Mouse (Mus musculus) frontal cortex, adult 2 months (tissue): ENCODE data around the gene Iqschfp. TPM values are rescaled to one million over a fixed set of nuclear protein-coding genes. Genes with fewer than 3 reads are reported as not detected.

Experiments
- DNase-seq, 2 experiments: peaks; one replicate each; pipeline ENCODE4 v3.0.0; 2022; ENCODE audit warnings: low spot score in 1 of 2; ENCODE audit errors: extremely low spot score in 1 of 2
- polyA plus RNA-seq: library from polyadenylated mRNA; depleted of rRNA; stranded (reverse); fragments of >200 nt; gene quantifications from 2 replicates; pipeline ENCODE4 v1.2.3, GENCODE M21; 2012

Gene Iqschfp
- polyA plus RNA-seq, 1 experiment = 4.1 TPM

DNA sequence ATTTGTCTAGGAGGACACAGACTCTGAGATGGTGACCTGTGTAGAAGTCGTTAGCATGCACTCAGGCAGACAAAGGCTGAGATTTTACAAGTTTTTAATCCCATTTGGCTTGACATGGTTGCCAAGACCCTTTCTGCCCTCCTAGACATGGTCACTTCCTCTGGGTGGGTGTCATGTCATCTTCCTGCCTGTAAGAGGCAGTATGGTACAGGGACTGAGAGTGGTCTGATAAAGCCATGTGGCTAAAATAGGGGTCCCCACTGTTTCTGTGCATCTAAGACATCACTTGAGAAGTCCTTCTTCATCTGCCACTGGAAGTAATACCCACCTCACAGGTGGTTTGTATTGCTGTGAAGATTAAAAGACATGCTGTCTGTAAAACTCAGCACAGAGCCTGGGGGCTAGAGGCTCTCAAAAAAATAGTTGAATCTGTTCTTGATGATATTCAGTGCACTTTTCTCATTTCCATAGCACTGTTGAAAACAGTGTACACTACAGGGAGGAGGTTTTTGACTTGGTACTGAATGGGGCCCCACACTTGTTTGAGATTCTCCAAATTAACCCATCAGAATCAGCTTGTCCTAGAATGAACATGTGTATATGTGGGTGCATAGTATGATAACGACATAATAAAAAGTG, 167.2 kb downstream of the Iqschfp start:
- DNase-seq = peak in 1 of 2 experiments; percentile 60

GRCm38 (mm10) chr3:68064731-68065130, 172.7 kb downstream of the Iqschfp start, which contains the start of gene Schip1:
Gene Schip1, plus strand, starts transcription at chr3:68064802.
- DNase-seq = no peak

DNA sequence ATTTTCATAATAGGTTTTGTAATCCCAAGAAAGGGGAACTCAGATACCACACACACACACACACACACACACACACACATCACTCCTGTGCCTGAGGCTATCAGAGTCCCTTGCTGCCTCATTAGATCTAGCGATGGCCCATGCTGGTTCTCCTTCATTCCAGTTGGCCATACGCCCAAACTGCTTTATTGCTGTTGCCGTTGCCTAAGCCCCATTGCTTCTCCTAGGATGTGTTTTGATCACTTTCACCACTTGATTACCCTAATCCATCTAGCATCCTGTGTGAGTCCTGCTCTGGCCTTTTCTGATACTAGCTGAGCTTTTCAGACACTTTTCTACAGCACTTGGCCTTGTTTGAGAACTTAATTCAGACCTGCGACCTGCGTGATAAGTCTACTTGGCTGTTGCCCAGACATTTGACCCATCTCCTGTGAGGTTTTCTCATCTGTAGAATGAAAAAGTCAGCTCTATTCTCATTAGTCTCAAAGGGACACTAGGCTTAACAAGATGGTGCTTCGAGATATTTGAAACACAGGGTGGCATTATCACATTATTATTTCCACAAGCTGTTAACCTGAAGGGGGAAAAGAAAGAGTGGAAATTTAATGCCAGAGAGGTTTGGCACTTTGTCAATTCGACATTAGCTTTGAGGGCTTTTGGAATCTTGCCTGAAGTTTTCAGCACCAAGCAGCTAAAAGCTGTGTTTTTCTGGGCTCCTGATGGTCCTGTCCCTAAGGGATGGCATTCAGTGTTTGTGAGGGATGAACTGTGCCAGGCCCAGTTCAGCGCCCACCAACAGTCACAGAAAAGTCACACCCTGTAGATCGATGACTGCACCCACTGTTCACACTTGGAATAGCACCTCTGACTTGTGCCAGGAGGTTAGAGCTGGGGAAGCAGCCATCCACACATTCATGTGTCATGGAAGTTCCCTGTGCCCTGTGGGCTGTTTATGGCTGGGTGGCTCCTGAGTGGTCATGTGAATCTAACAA, 179.7 kb downstream of the Iqschfp start:
- DNase-seq = no peak

- peak in 1 of 2 experiments; percentile 50 for DNase-seq
Measured at GRCm38 (mm10) chr3:68077406-68077805, 185.4 kb downstream of the Iqschfp start.

- peak in 1 of 2 experiments; percentile 31 for DNase-seq
Measured at GRCm38 (mm10) chr3:68085024-68085423, 193.0 kb downstream of the Iqschfp start.

DNA sequence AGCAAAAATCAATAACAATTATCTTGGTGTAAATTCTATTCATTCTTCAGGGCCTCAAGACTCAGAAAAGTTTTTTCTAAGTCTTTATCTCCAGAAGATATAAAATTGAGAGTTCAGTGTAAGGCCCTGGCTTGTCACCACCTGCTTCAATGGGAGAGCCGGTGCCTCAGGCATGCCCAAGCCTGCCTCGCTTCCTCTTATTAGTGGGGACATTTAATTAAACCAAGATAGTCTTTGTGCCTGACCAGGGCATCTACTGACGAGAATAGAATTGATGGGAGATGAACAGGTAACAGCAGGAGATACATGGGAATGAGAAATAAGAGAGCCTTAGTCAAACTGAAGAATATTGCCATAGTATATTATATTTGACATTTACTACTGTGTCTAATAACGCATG, 200.1 kb downstream of the Iqschfp start:
- DNase-seq = no peak

DNA sequence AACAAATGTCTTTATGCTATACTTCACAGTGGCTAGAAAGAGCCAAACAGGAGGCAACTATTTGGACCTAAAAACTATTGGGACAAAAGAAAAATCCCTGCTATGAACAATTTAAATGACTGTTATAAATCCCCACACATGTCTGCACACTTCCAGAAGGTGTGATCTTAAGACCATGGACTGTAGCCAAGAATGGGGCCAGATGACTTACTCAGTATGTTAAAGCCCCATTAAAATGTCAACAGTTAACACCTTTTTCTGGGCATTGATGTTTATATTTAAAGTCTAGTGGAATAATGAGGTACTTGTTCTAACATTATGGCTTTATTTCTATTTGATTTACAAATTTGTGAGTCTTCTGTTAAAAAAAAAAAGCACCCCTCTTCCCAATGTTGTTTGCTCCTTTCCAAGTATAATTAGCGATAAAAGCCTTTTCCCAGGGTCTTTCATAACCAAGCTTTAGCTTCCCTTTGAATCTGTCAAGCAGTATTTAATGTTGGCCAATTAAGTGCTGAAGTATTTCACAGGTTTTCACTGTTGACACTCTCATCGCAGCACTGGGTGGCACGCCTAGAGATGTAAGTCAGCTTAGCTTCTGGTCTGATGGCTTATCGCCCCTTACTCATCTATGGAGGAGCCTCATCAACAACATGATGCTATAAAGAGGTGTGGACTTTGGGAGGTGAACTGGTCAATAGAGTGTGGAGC, 204.8 kb downstream of the Iqschfp start:
- no peak for DNase-seq

DNA sequence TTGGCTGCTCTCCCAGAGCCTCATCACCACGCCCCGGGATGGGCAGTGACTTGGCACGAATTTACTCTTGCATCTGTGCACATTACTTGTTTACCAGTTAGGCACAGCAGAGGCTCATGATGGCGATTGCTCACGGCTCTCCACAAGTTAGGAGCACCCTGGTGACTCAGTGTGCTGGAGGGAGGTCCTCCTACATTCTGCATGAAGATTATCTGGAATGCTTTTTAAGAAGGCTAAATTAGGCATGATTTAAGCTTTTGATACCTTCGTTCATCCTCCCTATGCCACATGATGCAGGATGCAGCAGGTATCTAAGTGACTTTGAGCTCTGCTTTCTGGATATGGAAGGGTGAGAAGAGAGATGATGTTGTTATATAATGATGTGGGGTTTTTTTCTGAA, 207.5 kb downstream of the Iqschfp start:
- DNase-seq = peak in 1 of 2 experiments; percentile 19

DNA sequence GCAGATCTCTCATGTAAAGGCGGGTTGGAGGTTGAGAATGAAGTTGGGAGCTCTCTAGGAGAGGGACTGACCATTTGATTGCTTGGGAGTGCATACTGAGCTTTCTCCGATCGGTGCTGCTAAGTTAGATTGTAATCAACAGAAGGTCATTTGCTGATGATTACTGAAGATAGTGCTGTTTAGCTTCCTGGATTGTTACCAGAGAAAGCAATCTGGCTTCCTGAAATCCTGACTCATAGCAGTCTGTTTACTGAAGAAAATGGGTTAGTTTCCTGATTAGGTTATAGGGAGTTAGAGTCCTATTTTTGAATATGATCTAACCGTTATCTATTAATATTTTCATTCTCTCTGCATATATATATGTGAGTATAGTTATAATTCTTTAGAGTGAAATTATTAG, 209.3 kb downstream of the Iqschfp start:
- peak in 1 of 2 experiments; percentile 18 for DNase-seq

DNA sequence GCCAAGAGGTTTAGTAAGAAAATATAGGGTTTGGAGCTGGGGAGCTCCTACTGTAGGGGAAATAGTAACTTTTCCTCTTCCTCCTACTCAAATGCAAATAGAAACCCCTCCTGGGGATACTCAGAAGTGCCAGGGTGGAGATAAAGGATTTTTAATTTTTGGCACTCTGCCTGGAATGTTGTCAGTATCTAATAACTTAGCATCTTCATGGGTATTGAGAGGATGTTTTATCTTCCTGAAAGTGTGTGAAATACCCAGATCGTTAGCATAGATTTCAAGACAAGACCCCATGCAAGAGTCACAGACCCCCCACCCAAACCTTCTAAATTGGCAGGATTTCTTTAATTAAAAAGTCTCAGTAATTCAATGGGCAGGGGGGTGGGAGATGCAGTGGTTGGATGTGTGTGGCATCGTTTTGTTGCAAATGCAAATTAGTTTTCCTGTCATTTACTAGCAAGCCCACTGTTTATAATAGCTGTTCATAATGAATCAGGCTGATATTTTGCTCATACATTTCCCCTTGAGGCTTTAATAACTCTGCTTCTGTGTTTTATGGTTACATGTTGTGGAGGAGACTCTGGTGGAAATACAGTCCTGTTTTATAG, 213.2 kb downstream of the Iqschfp start:
- no peak for DNase-seq

DNA sequence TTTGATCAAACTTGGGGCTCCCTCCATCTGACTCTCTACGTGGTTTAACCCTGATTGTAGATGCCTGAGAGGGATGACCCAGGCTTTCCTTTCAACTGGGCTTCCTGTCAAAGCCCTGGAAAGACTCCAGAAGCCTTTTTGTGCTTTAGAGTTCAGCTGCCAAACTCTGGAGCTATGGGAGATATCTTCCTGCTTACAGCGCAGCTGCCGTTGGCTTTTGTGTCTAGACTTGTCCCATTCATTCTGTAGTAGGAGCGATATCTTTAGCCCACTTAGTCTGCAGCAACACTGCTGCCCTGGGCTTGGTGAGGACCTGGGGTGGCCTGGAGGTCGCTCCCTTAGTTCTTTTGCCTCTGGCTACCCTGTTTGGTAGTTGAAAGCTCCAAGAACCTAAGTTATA, 229.3 kb downstream of the Iqschfp start:
- no peak for DNase-seq

- DNase-seq = peak in 1 of 2 experiments; percentile 41
Measured at GRCm38 (mm10) chr3:68126284-68126856, 234.3 kb downstream of the Iqschfp start.

GRCm38 (mm10) chr3:68130386-68130785, 238.4 kb downstream of the Iqschfp start:
- DNase-seq = no peak

- DNase-seq = no peak
Measured at GRCm38 (mm10) chr3:68138833-68139627, 247.0 kb downstream of the Iqschfp start.

DNA sequence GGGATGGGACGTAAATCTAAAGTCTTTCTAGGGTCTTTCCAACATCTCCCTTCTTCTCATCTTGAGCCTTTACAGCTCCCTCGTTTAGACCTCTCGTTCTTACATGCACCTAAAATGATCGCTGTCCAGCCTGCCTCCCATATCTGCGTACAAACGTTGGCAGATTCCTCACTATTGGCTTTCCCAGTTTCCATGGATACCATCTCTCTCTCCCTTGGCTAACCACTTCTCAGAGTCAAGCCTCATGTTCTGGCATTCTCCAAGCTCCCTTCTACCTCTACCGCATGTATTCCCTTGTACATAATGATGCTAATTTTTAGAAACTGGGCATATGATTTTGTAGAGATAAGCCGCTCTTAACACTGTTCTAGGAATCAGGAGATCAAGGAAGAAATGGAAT, 258.7 kb downstream of the Iqschfp start:
- no peak for DNase-seq

DNA sequence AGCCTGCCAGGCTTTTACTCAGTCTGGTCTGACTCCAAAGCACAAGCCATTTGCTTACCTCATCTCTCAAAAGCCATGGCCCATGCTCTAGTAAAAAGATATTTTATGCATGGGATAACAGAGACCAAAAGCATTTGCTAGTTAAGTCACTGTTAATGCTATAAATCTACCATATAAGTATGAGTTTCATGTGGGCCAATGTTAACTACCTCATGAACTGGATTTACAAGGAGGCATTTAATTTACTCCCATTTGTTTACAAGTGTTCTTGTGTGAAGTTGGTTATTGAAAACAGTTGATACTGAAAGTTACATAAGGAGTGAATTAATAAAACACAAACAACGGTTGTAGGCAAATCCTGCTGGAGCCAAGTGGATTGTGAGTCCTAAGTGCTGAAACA, 268.1 kb downstream of the Iqschfp start:
- DNase-seq = no peak

DNA sequence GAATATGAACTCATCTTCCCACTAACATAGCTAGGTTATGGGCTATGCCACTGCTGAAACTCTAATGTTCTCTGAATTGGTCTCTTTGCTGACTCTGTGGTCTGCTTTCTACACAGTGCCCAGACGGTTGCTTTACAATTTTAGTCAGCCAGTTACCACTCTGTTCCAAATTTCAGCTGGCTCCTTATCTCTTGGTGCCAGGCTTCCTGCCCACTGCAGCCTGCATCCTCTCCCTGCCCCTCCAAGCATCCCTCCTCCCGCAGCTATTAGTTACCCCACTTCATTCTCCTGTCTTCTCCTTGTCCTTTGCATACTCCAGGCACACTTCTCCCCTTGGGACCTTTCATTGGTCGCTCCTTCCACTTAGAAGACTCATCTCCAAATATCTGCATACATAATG, 268.7 kb downstream of the Iqschfp start:
- no peak for DNase-seq

- DNase-seq = no peak
Measured at GRCm38 (mm10) chr3:68178248-68178647, 286.2 kb downstream of the Iqschfp start.

GRCm38 (mm10) chr3:68187471-68187870, 295.4 kb downstream of the Iqschfp start:
- no peak for DNase-seq
